Mouse (Mus musculus) megakaryocyte, embryonic 14.5 days (primary cell): Measurements from ENCODE around the gene Tulp4.

Experiments
- FLI1 ChIP-seq: IDR thresholded peaks from 2 replicates; pipeline ENCODE4 v1.6.1; 2012; ENCODE audit warnings: low read length, inconsistent platforms, mixed read lengths
- GATA1 ChIP-seq: IDR thresholded peaks from 3 replicates; pipeline ENCODE4 v1.6.1; 2012; ENCODE audit warnings: mixed read lengths, low read length, inconsistent platforms, borderline replicate concordance

DNA sequence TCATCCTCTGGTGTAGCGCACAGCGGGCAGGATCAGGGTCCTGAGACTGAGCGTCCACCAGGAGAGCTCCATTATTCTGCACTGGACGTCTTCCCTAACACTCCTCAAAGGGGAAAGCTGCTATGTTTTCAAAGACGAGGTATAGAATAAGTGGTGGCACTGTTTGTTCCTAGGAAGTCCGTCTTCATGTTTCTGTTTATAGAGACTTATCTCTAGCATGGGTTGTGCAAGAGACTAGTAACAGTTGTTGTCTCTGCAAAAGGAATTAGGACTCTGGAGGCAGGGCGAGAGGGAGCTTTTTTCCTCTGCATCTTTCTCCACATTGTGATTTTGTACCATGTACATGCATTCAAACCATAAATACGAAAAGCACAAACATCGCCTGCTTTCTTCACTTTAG lies 55.7 kb downstream of the Tulp4 start:
- TF ChIP-seq GATA1, result no peak
- no peak for TF ChIP-seq FLI1
